Mouse (Mus musculus): ENCODE results near the gene Nrn1l. TPM values are rescaled to one million over a fixed set of nuclear protein-coding genes. Genes with fewer than 3 reads are reported as not detected.

The Nrn1l gene
- total and polyA plus RNA-seq, 2 experiments from 2014 or later, result 1.9 to 3.3 TPM

DNA sequence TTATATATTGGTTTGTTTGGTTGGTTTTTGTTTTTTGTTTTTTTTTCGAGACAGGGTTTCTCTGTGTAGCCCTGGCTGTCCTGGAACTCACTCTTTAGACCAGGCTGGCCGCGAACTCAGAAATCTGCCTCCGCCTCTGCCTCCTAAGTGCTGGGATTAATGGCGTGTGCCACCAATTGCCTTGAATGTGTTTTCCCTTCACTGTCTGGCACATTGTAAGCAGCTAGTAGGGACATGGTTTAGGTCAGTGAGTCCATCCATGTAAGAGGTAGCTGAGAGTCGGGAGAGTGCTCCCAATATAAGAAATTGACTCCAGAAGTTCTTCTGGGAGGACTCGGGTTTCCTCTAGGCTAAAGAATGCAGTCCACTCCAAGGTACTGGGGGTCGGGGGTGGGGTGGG lies 39.1 kb upstream of the Nrn1l start:
- H3K9me3 ChIP-seq (ENCODE audit: low read length), result no peaks in the 10 kb centered on the region
- peaks cover 20% of the 10 kb centered on the region for H3K4me1 ChIP-seq (ENCODE audit: insufficient read depth, low read length)
- H3K36me3 ChIP-seq (ENCODE audit: insufficient read depth, low read length), result peaks cover 2% of the 10 kb centered on the region; the same call in 1 of the 2 replicates
- H3K27ac ChIP-seq, result peak overlapping the region; percentile 79; the same call in 1 of the 2 replicates
- 28% methylated on average over 8 of the region's 8 CpGs for WGBS
- DNase-seq (ENCODE audit: low spot score) (no peak), ATAC-seq (no peak)
- H3K9ac ChIP-seq (replicated peaks; ENCODE audit: low read length), result peak overlapping the region; percentile 76; the same call in 1 of the 2 replicates
- H3K4me3 ChIP-seq (ENCODE audit: low read length), result peak overlapping the region; percentile 79
- TF ChIP-seq CTCF (IDR thresholded peaks at IDR 0.05; ENCODE audit: low read depth), result no peak
- H3K27me3 ChIP-seq (ENCODE audit: insufficient read depth, low read length), result no peaks in the 10 kb centered on the region
- peak overlapping the region; percentile 98 for H3K4me2 ChIP-seq (ENCODE audit: low read depth, low read length)

- H3K4me1 ChIP-seq (ENCODE audit: insufficient read depth, low read length), result peaks cover 20% of the 10 kb centered on the region
- no peaks in the 10 kb centered on the region for H3K9me3 ChIP-seq (ENCODE audit: low read length)
Observed at GRCm38 (mm10) chr8:105854715-105855216, 38.6 kb upstream of the Nrn1l start, which contains the start of gene Thap11. Gene Thap11, plus strand, starts transcription at chr8:105855132.

DNA sequence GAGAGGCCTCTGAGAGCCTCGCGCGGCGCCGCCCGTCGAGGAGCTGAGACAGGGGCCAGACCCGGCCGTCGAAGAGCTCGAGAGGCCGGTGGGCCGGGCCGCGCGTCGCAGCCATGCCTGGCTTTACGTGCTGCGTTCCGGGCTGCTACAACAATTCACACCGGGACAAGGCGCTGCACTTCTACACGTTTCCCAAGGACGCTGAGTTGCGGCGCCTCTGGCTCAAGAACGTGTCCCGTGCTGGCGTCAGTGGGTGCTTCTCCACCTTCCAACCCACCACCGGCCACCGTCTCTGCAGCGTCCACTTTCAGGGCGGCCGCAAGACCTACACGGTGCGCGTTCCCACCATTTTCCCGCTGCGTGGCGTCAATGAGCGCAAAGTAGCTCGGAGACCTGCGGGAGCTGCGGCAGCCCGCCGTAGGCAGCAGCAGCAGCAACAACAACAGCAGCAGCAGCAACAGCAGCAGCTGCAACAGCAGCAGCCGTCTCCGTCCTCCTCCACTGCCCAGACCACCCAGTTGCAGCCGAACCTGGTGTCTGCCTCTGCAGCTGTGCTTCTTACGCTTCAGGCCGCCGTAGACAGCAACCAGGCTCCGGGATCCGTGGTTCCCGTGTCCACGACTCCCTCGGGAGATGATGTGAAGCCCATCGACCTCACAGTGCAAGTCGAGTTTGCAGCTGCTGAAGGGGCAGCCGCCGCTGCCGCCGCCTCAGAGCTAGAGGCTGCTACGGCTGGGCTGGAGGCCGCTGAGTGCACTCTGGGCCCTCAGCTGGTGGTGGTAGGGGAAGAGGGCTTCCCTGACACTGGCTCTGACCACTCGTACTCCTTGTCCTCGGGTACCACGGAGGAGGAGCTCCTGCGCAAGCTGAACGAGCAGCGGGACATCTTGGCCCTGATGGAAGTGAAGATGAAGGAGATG lies 37.9 kb upstream of the Nrn1l start:
- peak overlapping the region; percentile 79 for H3K27ac ChIP-seq
- H3K4me2 ChIP-seq (ENCODE audit: low read depth, low read length), result peak overlapping the region; percentile 98
- peak overlapping the region; percentile 76 for H3K9ac ChIP-seq (replicated peaks; ENCODE audit: low read length)
- TF ChIP-seq CTCF (IDR thresholded peaks at IDR 0.05; ENCODE audit: low read depth), result peak; percentile 22; the same call in 1 of the 2 replicates
- H3K27me3 ChIP-seq (ENCODE audit: insufficient read depth, low read length), result no peaks in the 10 kb centered on the region
- peak; percentile 64 for DNase-seq (ENCODE audit: low spot score)
- no peaks in the 10 kb centered on the region for H3K9me3 ChIP-seq (ENCODE audit: low read length)
- H3K4me1 ChIP-seq (ENCODE audit: insufficient read depth, low read length), result peaks cover 17% of the 10 kb centered on the region
- ATAC-seq, result peak; percentile 50
- no peaks in the 10 kb centered on the region for H3K36me3 ChIP-seq (ENCODE audit: insufficient read depth, low read length)
- H3K4me3 ChIP-seq (ENCODE audit: low read length), result peak overlapping the region; percentile 79
- WGBS, result under 1% methylated on average over 70 of the region's 71 CpGs

More at GRCm38 (mm10) chr8:105854715-105855216, 38.6 kb upstream of the Nrn1l start, which contains the start of gene Thap11:
- WGBS, result under 1% methylated on average over 43 of the region's 43 CpGs
- H3K4me3 ChIP-seq (ENCODE audit: low read length), result peak within 1 kb of the TSS; percentile 79
- H3K36me3 ChIP-seq (ENCODE audit: insufficient read depth, low read length), result no peaks in the 10 kb centered on the region
- H3K27me3 ChIP-seq (ENCODE audit: insufficient read depth, low read length), result no peaks in the 10 kb centered on the region
- peak within 1 kb of the TSS; percentile 79 for H3K27ac ChIP-seq
- peak within 1 kb of the TSS; percentile 76 for H3K9ac ChIP-seq (replicated peaks; ENCODE audit: low read length)
- H3K4me2 ChIP-seq (ENCODE audit: low read depth, low read length), result peak within 1 kb of the TSS; percentile 98
- peak; percentile 94 for DNase-seq (ENCODE audit: low spot score)
- ATAC-seq, result peak; percentile 92
- peak; percentile 87 for TF ChIP-seq CTCF (IDR thresholded peaks at IDR 0.05; ENCODE audit: low read depth)

GRCm38 (mm10) chr8:105856168-105856835 lies 37.1 kb upstream of the Nrn1l start:
- H3K27ac ChIP-seq, result peak overlapping the region; percentile 79
- no peak for ATAC-seq
- H3K9ac ChIP-seq (replicated peaks; ENCODE audit: low read length), result peak overlapping the region; percentile 76
- no peaks in the 10 kb centered on the region for H3K9me3 ChIP-seq (ENCODE audit: low read length)
- TF ChIP-seq CTCF (IDR thresholded peaks at IDR 0.05; ENCODE audit: low read depth), result no peak
- no peak for DNase-seq (ENCODE audit: low spot score)
- WGBS, result 17% methylated on average over 15 of the region's 15 CpGs
- H3K27me3 ChIP-seq (ENCODE audit: insufficient read depth, low read length), result no peaks in the 10 kb centered on the region
- H3K4me1 ChIP-seq (ENCODE audit: insufficient read depth, low read length), result peaks cover 13% of the 10 kb centered on the region
- peak overlapping the region; percentile 98 for H3K4me2 ChIP-seq (ENCODE audit: low read depth, low read length)
- H3K4me3 ChIP-seq (ENCODE audit: low read length), result peak overlapping the region; percentile 79
- H3K36me3 ChIP-seq (ENCODE audit: insufficient read depth, low read length), result no peaks in the 10 kb centered on the region

DNA sequence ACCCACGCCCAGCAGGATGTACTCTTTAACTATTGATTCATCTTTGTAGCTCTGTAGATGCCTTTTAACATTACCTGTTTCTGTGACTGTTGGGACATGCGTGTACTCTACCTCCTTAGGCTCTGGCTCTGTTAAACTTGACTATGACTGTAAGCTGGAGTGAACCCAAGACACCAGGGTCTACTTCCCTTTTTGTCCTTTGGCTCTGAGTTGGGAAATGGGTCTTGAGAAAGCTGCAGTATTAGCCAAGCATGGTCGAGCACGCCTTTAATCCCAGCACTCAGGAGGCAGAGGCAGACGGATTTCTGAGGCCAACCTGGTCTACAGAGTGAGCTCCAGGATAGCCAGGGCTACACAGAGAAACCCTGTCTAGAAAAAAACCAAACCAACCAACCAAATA lies 34.9 kb upstream of the Nrn1l start:
- Histone ChIP-seq H3K9me3 (ENCODE audit: low read length) (no peaks in the 10 kb centered on the region), H3K4me1 (ENCODE audit: insufficient read depth, low read length) (peaks cover 26% of the 10 kb centered on the region), H3K9ac (replicated peaks; ENCODE audit: low read length) (no peak overlapping the region), H3K4me2 (ENCODE audit: low read depth, low read length) (no peak overlapping the region), H3K27ac (no peak overlapping the region), H3K36me3 (ENCODE audit: insufficient read depth, low read length) (no peaks in the 10 kb centered on the region), H3K4me3 (ENCODE audit: low read length) (no peak overlapping the region), H3K27me3 (ENCODE audit: insufficient read depth, low read length) (no peaks in the 10 kb centered on the region)
- TF ChIP-seq CTCF (IDR thresholded peaks at IDR 0.05; ENCODE audit: low read depth), result no peak
- WGBS, result 88% methylated on average over 5 of the region's 5 CpGs
- DNase-seq (ENCODE audit: low spot score) (no peak), ATAC-seq (no peak)

GRCm38 (mm10) chr8:105859314-105859713 lies 34.1 kb upstream of the Nrn1l start:
- Histone ChIP-seq H3K4me1 (ENCODE audit: insufficient read depth, low read length) (peaks cover 26% of the 10 kb centered on the region), H3K9ac (replicated peaks; ENCODE audit: low read length) (no peak overlapping the region), H3K27ac (peak overlapping the region; percentile 92; the same call in 1 of the 2 replicates), H3K4me3 (ENCODE audit: low read length) (no peak overlapping the region), H3K36me3 (ENCODE audit: insufficient read depth, low read length) (no peaks in the 10 kb centered on the region), H3K27me3 (ENCODE audit: insufficient read depth, low read length) (no peaks in the 10 kb centered on the region), H3K4me2 (ENCODE audit: low read depth, low read length) (no peak overlapping the region), H3K9me3 (ENCODE audit: low read length) (no peaks in the 10 kb centered on the region)
- ATAC-seq (no peak), DNase-seq (ENCODE audit: low spot score) (no peak)
- WGBS, result 74% methylated on average over 5 of the region's 5 CpGs
- no peak for TF ChIP-seq CTCF (IDR thresholded peaks at IDR 0.05; ENCODE audit: low read depth)

Measured in hindbrain, postnatal 0 days (tissue).